Mouse (Mus musculus) kidney, adult 18-20 months (tissue): ENCODE data around the gene Prickle4.
A peak's percentile ranks its signal among the peaks of the same experiment; 100 is the strongest.

Experiments
- DNase-seq: peaks from one replicate; pipeline ENCODE4 v3.0.0; 2021

The Prickle4 gene

GRCm38 (mm10) chr17:47694503-47695336, at the start of gene Prickle4:
Prickle4 (minus strand) TSS chr17:47694736.
- peak; percentile 97 for DNase-seq

DNA sequence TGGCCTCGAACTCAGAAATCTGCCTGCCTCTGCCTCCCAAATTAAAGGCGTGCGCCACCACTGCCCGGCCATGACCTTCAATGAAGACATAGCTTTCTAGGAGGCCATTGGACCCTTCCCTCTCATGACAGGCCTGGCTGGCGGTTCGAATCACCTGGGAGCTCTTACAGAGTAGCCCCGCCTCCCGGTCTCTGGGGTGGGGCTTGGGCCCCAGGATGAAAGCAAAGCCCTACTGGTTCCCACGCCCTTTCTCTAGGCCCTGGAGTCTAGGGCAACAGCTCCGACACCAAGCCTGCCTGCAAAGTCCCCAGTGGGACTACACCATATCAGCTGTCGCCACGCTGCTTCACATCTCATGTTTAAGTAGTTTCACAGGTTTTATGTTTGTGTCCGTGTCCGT, 49.5 kb upstream of the Prickle4 start:
- DNase-seq: no peak

DNA sequence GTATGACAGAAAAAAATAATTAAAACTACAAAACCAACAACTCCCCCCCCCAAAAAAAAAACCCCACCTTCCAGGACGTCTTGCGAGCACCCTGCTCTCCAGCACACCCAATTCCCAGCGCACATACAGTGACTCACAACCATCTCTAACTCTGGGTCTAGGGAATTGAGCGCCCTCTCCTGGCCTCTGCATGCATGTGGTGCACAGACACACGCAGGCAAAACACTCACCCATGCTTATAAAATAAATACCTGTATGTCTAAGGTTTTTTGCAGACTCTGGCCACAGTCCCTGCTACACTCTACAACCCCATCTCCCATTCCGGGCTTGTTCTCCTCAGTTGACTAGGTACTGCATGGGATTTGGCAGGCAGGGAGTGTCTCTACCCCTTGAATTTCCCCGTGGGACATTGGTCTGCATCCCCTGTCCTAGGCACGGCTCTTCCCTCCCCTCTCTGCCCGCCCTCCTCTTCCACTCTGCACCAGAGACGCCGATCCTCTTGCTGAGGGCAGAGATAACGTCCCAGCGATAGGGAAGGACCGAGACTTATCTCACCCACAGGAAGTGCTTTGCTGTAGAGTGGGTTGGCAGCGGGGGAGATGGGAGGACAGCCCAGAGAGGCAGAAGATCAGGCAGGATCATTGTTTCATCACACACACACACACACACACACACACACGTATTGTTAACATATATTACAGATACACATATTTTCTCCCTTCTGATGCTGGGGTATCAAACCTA, 48.6 kb upstream of the Prickle4 start:
- no peak for DNase-seq

DNA sequence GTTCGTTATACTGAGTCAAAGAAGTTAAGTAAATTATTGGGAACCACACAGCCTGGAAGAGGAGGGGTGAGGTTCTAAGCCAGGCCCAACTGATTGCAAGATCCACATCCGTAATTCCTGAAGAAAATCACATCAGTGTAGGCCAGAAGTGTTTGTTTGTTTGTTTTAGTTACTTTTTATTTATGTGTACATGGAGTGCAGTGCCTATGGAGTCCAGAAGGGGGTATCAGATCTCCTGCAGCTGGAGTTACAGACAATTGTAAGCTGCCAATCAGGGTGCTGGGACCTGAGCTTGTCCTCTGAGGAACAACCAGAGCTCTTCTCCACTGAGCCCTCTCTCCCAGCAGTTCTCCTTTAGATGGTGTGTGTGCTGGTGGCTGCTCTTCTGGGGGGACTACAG, 45.6 kb upstream of the Prickle4 start:
- DNase-seq: no peak

- DNase-seq: peak; percentile 31
These were observed 44.6 kb upstream of the Prickle4 start for GRCm38 (mm10) chr17:47738879-47739798.

- DNase-seq: peak; percentile 80
These were observed 43.7 kb upstream of the Prickle4 start for GRCm38 (mm10) chr17:47738066-47738878.

- DNase-seq: peak; percentile 94
These were observed 42.9 kb upstream of the Prickle4 start for GRCm38 (mm10) chr17:47737271-47738065.

- peak; percentile 98 for DNase-seq
These were observed 42.3 kb upstream of the Prickle4 start, which contains the start of gene Tfeb for GRCm38 (mm10) chr17:47736856-47737255. Tfeb (plus strand) TSS chr17:47737030.

DNA sequence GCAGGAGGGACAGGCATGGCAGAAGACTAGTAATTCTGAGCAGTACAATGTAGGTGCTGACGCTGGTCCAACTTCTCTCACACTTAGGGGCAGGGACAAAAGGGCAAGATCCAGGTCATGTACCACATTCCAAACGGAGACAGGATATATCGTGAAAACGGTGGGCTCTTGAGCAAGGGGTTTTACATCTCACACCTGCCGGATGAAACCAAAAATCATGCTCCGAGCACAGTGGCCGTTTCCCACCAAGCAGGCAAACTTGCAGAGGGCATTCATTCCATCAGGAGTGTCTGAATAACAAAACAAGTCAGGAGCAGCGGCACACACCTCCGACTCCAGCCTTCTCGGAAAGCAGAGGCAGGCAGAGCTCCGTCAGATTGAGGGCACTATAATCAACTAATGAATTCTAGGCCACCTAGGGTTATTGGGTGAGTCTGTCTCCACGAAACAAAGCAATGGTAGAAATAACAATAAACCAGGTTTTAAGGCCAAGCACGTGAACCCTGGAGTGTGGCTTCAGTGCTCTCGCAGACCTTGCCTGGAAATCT, 41.1 kb upstream of the Prickle4 start:
- no peak for DNase-seq

DNA sequence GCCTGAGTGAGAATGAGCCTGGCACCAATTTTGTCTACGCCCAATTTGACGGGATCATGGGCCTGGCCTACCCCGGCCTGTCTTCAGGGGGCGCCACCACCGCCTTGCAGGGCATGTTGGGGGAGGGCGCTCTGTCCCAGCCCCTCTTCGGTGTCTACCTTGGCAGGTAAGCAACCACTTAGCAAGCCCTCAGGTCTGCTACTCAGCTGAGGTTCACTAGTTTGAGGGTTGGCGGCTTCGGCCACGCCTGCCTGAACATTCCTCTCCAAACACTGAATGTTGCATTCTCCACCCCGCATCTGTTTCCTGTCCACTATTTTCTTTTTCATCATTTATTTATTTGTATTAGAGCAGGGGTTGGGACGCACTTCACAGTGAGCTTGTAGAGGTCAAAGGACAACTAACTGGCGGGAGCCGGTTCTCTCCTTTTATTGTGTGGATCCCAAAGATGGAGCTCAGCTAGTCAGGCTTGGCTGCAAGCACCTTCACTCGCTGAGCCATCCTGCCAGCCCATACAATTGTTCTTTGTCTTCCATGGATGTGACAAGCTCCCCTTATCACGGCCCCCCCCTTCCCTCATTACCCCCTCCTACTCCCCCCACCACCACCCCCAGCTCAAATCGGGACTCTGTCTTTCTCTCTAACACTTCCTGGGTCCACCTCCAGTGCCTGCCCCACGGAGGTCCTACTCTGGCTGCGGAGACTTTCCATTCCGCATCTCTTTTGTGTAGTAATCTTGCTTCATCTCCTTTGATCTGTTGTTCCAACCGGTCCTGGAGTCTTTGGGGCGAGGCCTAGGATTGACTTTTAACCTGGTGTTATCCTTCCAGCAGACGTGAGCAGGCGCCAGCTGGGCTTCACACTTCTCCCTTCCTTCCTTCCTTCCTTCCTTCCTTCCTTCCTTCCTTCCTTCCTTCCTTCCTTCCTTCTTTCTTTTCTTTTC, 36.4 kb upstream of the Prickle4 start:
- DNase-seq: no peak

DNA sequence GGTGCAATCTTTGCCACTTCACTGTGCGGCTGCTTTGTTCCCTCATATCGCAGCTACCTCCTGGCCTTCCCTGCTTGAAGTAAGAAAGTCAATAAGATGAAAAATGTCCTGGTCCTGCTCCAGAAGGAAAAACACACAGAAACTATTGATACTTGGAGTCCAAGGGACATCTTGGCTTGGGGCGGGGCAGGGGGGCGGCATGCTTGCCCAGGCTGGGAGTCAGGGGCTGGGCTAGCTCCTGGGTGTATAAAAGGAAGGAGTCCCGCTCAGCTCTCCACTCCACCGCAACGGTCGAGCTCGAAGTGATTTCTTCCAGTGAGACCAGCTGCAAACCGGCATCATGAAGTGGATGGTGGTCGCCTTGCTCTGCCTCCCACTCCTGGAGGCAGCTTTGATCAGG, 32.0 kb upstream of the Prickle4 start, which contains the start of gene Pgc:
Gene Pgc, plus strand, starts transcription at position 277 of the 400 bp plus-strand sequence.
- DNase-seq: no peak

- DNase-seq: no peak
These were observed 26.6 kb upstream of the Prickle4 start for GRCm38 (mm10) chr17:47721183-47721582.

DNA sequence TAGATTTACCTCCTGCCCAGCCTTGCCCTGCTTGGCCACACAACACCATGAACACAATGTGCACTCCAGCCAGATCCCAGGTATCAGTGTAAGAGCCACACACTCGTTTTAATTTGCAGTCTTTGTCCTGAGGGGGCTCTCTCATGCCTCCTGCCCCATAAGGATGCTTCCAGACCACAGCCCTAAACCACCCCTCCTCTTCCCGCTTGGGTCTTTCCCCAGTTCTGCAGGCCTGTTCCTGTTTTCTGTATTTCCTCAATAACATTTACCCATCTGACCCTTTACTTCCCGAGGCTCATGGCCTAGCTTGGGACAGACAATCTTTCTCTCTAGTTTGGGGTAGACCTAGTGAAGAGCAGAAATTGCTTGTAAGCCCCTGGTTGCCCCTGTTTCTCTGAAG, 20.5 kb upstream of the Prickle4 start:
- no peak for DNase-seq

DNA sequence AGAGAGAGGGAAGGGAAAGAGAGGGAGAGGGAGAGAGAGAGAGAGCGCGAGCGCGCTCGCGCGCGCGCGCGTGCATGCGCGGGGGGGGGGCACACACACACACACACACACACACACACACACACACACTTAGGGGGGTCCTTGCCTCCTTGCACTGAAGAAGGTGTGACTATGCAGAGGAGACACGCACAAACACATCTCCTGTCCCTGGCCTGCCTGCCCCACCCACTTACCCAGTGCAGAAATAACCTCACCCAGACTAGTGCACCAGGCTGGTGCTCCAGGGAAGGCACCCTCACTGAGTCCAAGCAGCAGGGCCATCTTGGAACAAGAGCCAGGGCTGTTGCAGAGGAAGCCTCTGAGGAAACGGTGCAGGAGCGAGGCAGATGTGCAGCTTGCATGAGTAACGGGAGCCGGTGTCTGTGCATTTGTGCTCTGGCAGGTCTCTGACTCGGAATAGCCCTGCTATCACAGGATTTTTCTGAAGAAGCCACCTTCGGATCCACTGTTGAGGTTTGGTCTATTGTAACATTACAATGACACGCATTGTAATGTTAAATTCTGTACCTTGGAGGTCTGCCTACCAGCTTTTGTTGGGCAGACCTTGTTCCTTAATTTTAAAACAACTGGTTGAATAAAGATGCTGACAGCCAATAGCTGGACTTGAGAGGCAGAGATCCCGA, 18.5 kb upstream of the Prickle4 start:
- no peak for DNase-seq

- no peak for DNase-seq
These were observed 17.3 kb upstream of the Prickle4 start for GRCm38 (mm10) chr17:47711883-47712282.

DNA sequence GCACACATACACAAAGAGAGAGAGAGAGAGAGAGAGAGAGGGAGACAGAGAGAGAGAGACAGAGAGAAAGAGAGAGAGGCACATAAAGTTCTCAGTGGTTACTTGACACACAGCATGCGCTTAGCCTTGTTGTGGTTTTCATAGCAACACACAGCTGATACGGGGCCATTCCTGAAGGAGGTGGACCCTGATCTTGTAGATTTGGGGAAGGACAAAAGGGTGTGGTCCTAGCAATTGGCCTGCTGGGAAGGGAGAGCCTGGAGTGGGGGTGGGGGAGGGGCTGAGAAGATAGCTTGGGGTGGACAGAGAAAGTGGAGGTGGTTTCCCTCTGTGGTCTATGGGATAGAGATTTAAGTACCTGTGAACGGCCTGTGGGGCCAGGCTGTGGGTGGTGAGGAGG, 15.5 kb upstream of the Prickle4 start:
- DNase-seq: no peak

DNA sequence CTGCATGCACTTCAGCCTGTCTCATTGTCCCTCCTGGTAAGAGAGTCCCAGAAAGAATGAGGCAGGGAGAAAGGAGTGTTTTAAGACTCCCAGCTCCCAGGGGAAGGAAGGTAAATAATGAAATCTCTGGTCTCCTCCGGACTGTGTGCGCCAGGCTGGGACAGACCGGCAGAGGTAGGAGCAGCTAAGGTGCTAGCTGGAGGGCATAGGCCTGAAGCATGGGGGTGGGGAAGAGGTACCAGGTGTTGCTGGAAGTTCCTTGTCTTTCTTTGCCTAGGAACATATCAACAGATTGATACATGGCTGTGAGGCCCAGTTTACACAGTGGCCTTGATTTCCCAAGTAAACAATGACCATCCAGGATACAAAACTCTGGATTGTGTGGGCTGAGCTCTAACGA, 14.4 kb upstream of the Prickle4 start:
- no peak for DNase-seq

DNA sequence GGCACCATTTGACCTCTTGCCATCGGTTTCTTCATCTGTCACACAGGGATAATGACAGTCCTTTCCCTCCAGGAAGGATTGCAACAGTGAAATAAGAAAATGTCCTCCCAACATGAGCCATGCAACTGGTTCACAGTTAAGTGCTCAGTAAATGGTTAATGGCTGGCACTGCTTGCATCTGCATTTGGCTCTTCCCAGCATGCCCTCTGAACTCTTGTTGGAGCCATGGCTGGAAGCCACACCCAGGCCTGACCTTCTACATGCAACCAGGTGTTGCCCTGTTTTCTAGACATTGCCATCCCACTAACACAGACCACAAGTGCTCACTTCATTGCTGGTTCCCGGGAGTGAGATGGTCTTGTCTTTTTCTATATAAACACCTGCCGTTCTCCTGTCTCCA, 13.4 kb upstream of the Prickle4 start:
- peak; percentile 30 for DNase-seq

DNA sequence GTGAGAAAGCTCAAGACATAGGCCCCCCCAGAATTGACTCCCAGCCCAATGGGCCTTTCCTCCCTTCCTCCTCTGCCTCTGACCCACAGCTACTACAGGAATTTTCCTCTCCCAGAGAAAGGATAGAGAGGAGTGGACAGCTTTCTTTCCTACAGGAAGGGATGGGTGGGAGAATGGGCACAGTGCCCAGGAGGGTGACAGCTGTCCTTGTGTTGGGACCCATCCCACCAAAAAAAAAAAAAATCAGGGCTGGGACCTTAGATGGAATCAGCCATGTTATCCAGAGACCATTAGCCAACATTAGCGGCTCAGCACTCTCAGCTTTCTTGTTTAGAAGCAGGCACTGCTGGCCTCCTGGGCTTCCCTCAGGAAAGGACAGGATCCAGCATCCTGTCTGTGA, 11.7 kb upstream of the Prickle4 start:
- DNase-seq: no peak
